Mouse (Mus musculus): Measurements from ENCODE around the gene Smarcc2. TPM values are rescaled to one million over a fixed set of nuclear protein-coding genes. Genes with fewer than 3 reads are reported as not detected.

Smarcc2 gene
- polyA plus RNA-seq, 1 experiment from 2014 or later, result 205 TPM

GRCm38 (mm10) chr10:128422426-128422825 lies 36.6 kb upstream of the Smarcc2 start:
- no peak for ATAC-seq (ENCODE audit: low read depth)
- H3K4me3 ChIP-seq (ENCODE audit: low read depth, low read length), result no peak overlapping the region
- no peak overlapping the region for H3K4me2 ChIP-seq (ENCODE audit: low read depth, low read length)
- H3K27ac ChIP-seq (ENCODE audit: low read depth, low read length), result no peak overlapping the region
- no peak overlapping the region for H3K9ac ChIP-seq (replicated peaks; ENCODE audit: low read depth, low read length)
- peaks cover 29% of the 10 kb centered on the region for H3K36me3 ChIP-seq (ENCODE audit: control insufficient read depth, insufficient read depth, low read length)
- H3K4me1 ChIP-seq (ENCODE audit: control insufficient read depth, insufficient read depth, low read length), result no peaks in the 10 kb centered on the region
- no peaks in the 10 kb centered on the region for H3K9me3 ChIP-seq (ENCODE audit: control insufficient read depth, low read length)
- WGBS, result 83% methylated on average over 5 of the region's 5 CpGs
- no peaks in the 10 kb centered on the region for H3K27me3 ChIP-seq (ENCODE audit: control insufficient read depth, insufficient read depth, low read length)

GRCm38 (mm10) chr10:128424604-128425003 lies 34.4 kb upstream of the Smarcc2 start:
- H3K36me3 ChIP-seq (ENCODE audit: control insufficient read depth, insufficient read depth, low read length), result peaks cover 31% of the 10 kb centered on the region
- H3K4me1 ChIP-seq (ENCODE audit: control insufficient read depth, insufficient read depth, low read length), result no peaks in the 10 kb centered on the region
- H3K27me3 ChIP-seq (ENCODE audit: control insufficient read depth, insufficient read depth, low read length), result no peaks in the 10 kb centered on the region
- H3K9ac ChIP-seq (replicated peaks; ENCODE audit: low read depth, low read length), result no peak overlapping the region
- ATAC-seq (ENCODE audit: low read depth), result no peak
- H3K27ac ChIP-seq (ENCODE audit: low read depth, low read length), result no peak overlapping the region
- 69% methylated on average over 7 of the region's 7 CpGs for WGBS
- H3K9me3 ChIP-seq (ENCODE audit: control insufficient read depth, low read length), result no peaks in the 10 kb centered on the region
- H3K4me3 ChIP-seq (ENCODE audit: low read depth, low read length), result no peak overlapping the region
- no peak overlapping the region for H3K4me2 ChIP-seq (ENCODE audit: low read depth, low read length)

- no peak overlapping the region for H3K27ac ChIP-seq (ENCODE audit: low read depth, low read length)
- H3K27me3 ChIP-seq (ENCODE audit: control insufficient read depth, insufficient read depth, low read length), result no peaks in the 10 kb centered on the region
- no peak for ATAC-seq (ENCODE audit: low read depth)
- H3K9me3 ChIP-seq (ENCODE audit: control insufficient read depth, low read length), result no peaks in the 10 kb centered on the region
- H3K4me3 ChIP-seq (ENCODE audit: low read depth, low read length), result no peak overlapping the region
- H3K4me1 ChIP-seq (ENCODE audit: control insufficient read depth, insufficient read depth, low read length), result no peaks in the 10 kb centered on the region
- H3K36me3 ChIP-seq (ENCODE audit: control insufficient read depth, insufficient read depth, low read length), result peaks cover 37% of the 10 kb centered on the region
- no peak overlapping the region for H3K9ac ChIP-seq (replicated peaks; ENCODE audit: low read depth, low read length)
- H3K4me2 ChIP-seq (ENCODE audit: low read depth, low read length), result no peak overlapping the region
- WGBS, result 94% methylated on average over 3 of the region's 3 CpGs
Measured at GRCm38 (mm10) chr10:128425260-128425659, 33.8 kb upstream of the Smarcc2 start.

- 92% methylated on average over 5 of the region's 5 CpGs for WGBS
- Histone ChIP-seq H3K4me3 (ENCODE audit: low read depth, low read length) (no peak overlapping the region), H3K9ac (replicated peaks; ENCODE audit: low read depth, low read length) (no peak overlapping the region), H3K27ac (ENCODE audit: low read depth, low read length) (no peak overlapping the region), H3K27me3 (ENCODE audit: control insufficient read depth, insufficient read depth, low read length) (no peaks in the 10 kb centered on the region), H3K4me2 (ENCODE audit: low read depth, low read length) (no peak overlapping the region), H3K36me3 (ENCODE audit: control insufficient read depth, insufficient read depth, low read length) (peaks cover 31% of the 10 kb centered on the region), H3K9me3 (ENCODE audit: control insufficient read depth, low read length) (no peaks in the 10 kb centered on the region), H3K4me1 (ENCODE audit: control insufficient read depth, insufficient read depth, low read length) (no peaks in the 10 kb centered on the region)
- no peak for ATAC-seq (ENCODE audit: low read depth)
Measured at GRCm38 (mm10) chr10:128429052-128429451, 30.0 kb upstream of the Smarcc2 start.

GRCm38 (mm10) chr10:128429454-128429853 lies 29.6 kb upstream of the Smarcc2 start:
- no peak overlapping the region for H3K9ac ChIP-seq (replicated peaks; ENCODE audit: low read depth, low read length)
- no peaks in the 10 kb centered on the region for H3K4me1 ChIP-seq (ENCODE audit: control insufficient read depth, insufficient read depth, low read length)
- no peaks in the 10 kb centered on the region for H3K9me3 ChIP-seq (ENCODE audit: control insufficient read depth, low read length)
- H3K27me3 ChIP-seq (ENCODE audit: control insufficient read depth, insufficient read depth, low read length), result no peaks in the 10 kb centered on the region
- 91% methylated on average over 4 of the region's 4 CpGs for WGBS
- H3K36me3 ChIP-seq (ENCODE audit: control insufficient read depth, insufficient read depth, low read length), result peaks cover 31% of the 10 kb centered on the region
- H3K4me2 ChIP-seq (ENCODE audit: low read depth, low read length), result no peak overlapping the region
- no peak overlapping the region for H3K27ac ChIP-seq (ENCODE audit: low read depth, low read length)
- ATAC-seq (ENCODE audit: low read depth), result no peak
- no peak overlapping the region for H3K4me3 ChIP-seq (ENCODE audit: low read depth, low read length)

GRCm38 (mm10) chr10:128433417-128433816 lies 25.6 kb upstream of the Smarcc2 start:
- WGBS, result 94% methylated on average over 2 of the region's 2 CpGs
- peaks cover 54% of the 10 kb centered on the region for H3K36me3 ChIP-seq (ENCODE audit: control insufficient read depth, insufficient read depth, low read length)
- no peak for ATAC-seq (ENCODE audit: low read depth)

GRCm38 (mm10) chr10:128434681-128435080 lies 24.4 kb upstream of the Smarcc2 start:
- peaks cover 53% of the 10 kb centered on the region for H3K36me3 ChIP-seq (ENCODE audit: control insufficient read depth, insufficient read depth, low read length)
- H3K27me3 ChIP-seq (ENCODE audit: control insufficient read depth, insufficient read depth, low read length), result no peaks in the 10 kb centered on the region
- no peak overlapping the region for H3K9ac ChIP-seq (replicated peaks; ENCODE audit: low read depth, low read length)
- H3K9me3 ChIP-seq (ENCODE audit: control insufficient read depth, low read length), result no peaks in the 10 kb centered on the region
- no peak overlapping the region for H3K4me3 ChIP-seq (ENCODE audit: low read depth, low read length)
- H3K27ac ChIP-seq (ENCODE audit: low read depth, low read length), result no peak overlapping the region
- no peak overlapping the region for H3K4me2 ChIP-seq (ENCODE audit: low read depth, low read length)
- H3K4me1 ChIP-seq (ENCODE audit: control insufficient read depth, insufficient read depth, low read length), result no peaks in the 10 kb centered on the region
- ATAC-seq (ENCODE audit: low read depth), result no peak
- WGBS, result 90% methylated on average over 10 of the region's 10 CpGs

More at GRCm38 (mm10) chr10:128433417-128433816, 25.6 kb upstream of the Smarcc2 start:
- Histone ChIP-seq H3K4me1 (ENCODE audit: control insufficient read depth, insufficient read depth, low read length) (no peaks in the 10 kb centered on the region), H3K27ac (ENCODE audit: low read depth, low read length) (no peak overlapping the region), H3K4me2 (ENCODE audit: low read depth, low read length) (no peak overlapping the region), H3K9me3 (ENCODE audit: control insufficient read depth, low read length) (no peaks in the 10 kb centered on the region), H3K4me3 (ENCODE audit: low read depth, low read length) (no peak overlapping the region), H3K9ac (replicated peaks; ENCODE audit: low read depth, low read length) (no peak overlapping the region), H3K27me3 (ENCODE audit: control insufficient read depth, insufficient read depth, low read length) (no peaks in the 10 kb centered on the region)

GRCm38 (mm10) chr10:128435186-128435823 lies 23.7 kb upstream of the Smarcc2 start:
- ATAC-seq (ENCODE audit: low read depth), result no peak

GRCm38 (mm10) chr10:128435873-128436272 lies 23.2 kb upstream of the Smarcc2 start:
- Histone ChIP-seq H3K9ac (replicated peaks; ENCODE audit: low read depth, low read length) (no peak overlapping the region), H3K36me3 (ENCODE audit: control insufficient read depth, insufficient read depth, low read length) (peaks cover 53% of the 10 kb centered on the region)
- 87% methylated on average over 5 of the region's 5 CpGs for WGBS

More at GRCm38 (mm10) chr10:128435186-128435823, 23.7 kb upstream of the Smarcc2 start:
- Histone ChIP-seq H3K9ac (replicated peaks; ENCODE audit: low read depth, low read length) (0 out of 2 replicates have a peak overlapping the region, but pooled peaks have one; percentile 3), H3K27me3 (ENCODE audit: control insufficient read depth, insufficient read depth, low read length) (no peaks in the 10 kb centered on the region), H3K4me1 (ENCODE audit: control insufficient read depth, insufficient read depth, low read length) (no peaks in the 10 kb centered on the region), H3K36me3 (ENCODE audit: control insufficient read depth, insufficient read depth, low read length) (peaks cover 53% of the 10 kb centered on the region), H3K27ac (ENCODE audit: low read depth, low read length) (no peak overlapping the region), H3K4me3 (ENCODE audit: low read depth, low read length) (no peak overlapping the region), H3K4me2 (ENCODE audit: low read depth, low read length) (no peak overlapping the region), H3K9me3 (ENCODE audit: control insufficient read depth, low read length) (no peaks in the 10 kb centered on the region)
- WGBS, result 81% methylated on average over 17 of the region's 17 CpGs

More at GRCm38 (mm10) chr10:128435873-128436272, 23.2 kb upstream of the Smarcc2 start:
- Histone ChIP-seq H3K27ac (ENCODE audit: low read depth, low read length) (no peak overlapping the region), H3K27me3 (ENCODE audit: control insufficient read depth, insufficient read depth, low read length) (no peaks in the 10 kb centered on the region), H3K4me3 (ENCODE audit: low read depth, low read length) (no peak overlapping the region), H3K9me3 (ENCODE audit: control insufficient read depth, low read length) (no peaks in the 10 kb centered on the region), H3K4me2 (ENCODE audit: low read depth, low read length) (no peak overlapping the region), H3K4me1 (ENCODE audit: control insufficient read depth, insufficient read depth, low read length) (no peaks in the 10 kb centered on the region)
- ATAC-seq (ENCODE audit: low read depth), result no peak
